Mouse (Mus musculus) central nervous system, embryonic 11.5 days (tissue): ENCODE data around the gene C1qtnf2. TPM values are rescaled to one million over a fixed set of nuclear protein-coding genes. Genes with fewer than 3 reads are reported as not detected.

Experiments
- polyA plus RNA-seq: library from polyadenylated mRNA; depleted of rRNA; stranded (reverse); fragments of >200 nt; gene quantifications from 2 replicates; pipeline ENCODE4 v1.2.3, GENCODE M21; 2012; rRNA removed

Gene C1qtnf2
- 2.5 and 2.7 TPM in 2 replicates for polyA plus RNA-seq

GRCm38 (mm10) chr11:43474225-43474774 is at the start of gene C1qtnf2:
C1qtnf2 (plus strand) TSS chr11:43474276.

GRCm38 (mm10) chr11:43425824-43426413 is 48.2 kb upstream of the C1qtnf2 start, which contains the start of gene Pttg1:
Pttg1 (minus strand) TSS chr11:43426251.

GRCm38 (mm10) chr11:43433254-43434023 is 40.6 kb upstream of the C1qtnf2 start, which contains the start of gene Slu7:
Slu7 (plus strand) TSS chr11:43433744.

GRCm38 (mm10) chr11:43528683-43529499 is 54.8 kb downstream of the C1qtnf2 start, which contains the start of gene Ccnjl:
Ccnjl (plus strand) TSS chr11:43528784.

Other genes starting within 250 kb of the C1qtnf2 start
- gene Pttg1, start 48.0 kb upstream of the C1qtnf2 start, polyA plus RNA-seq: 60.1 and 127 TPM in 2 replicates
- 20.4 and 27.7 TPM in 2 replicates for gene Slu7, start 40.5 kb upstream of the C1qtnf2 start, polyA plus RNA-seq
- 17.2 and 26.0 TPM in 2 replicates for gene Ccnjl, start 54.5 kb downstream of the C1qtnf2 start, polyA plus RNA-seq
- gene 4933415A04Rik, start 112.8 kb downstream of the C1qtnf2 start, polyA plus RNA-seq: 2.1 and 2.8 TPM in 2 replicates
- gene Fabp6, start 127.3 kb downstream of the C1qtnf2 start, polyA plus RNA-seq: not detected in 2 replicates
- gene Pwwp2a, start 207.7 kb downstream of the C1qtnf2 start, polyA plus RNA-seq: 52.4 and 58.9 TPM in 2 replicates